Mouse (Mus musculus) embryonic facial prominence, embryonic 14.5 days (tissue): ENCODE measurements around the gene Mdga1. TPM values are rescaled to one million over a fixed set of nuclear protein-coding genes. Genes with fewer than 3 reads are reported as not detected.

Source experiments
- ATAC-seq: fragments of 200-750 bp; cut with Nextera tagmentation; 2 replicates; pipeline ENCODE4 v1.8.0; 2017; ENCODE audit warnings: low read depth, moderate number of reproducible peaks, moderate TSS enrichment
- DNase-seq: peaks from one replicate; pipeline ENCODE4 v3.0.0-alpha.2; 2015; ENCODE audit warnings: low spot score
- H3K27ac ChIP-seq: fragments of 300-500 bp; sonication (generic); replicated peaks from 2 replicates; pipeline ENCODE4 v1.5.1; 2014; ENCODE audit warnings: low read depth, mild to moderate bottlenecking, low read length, moderate library complexity
- H3K27me3 ChIP-seq: fragments of 300-500 bp; sonication (generic); replicated peaks from 2 replicates; pipeline ENCODE4 v1.6.1; 2014; ENCODE audit warnings: low read length; ENCODE audit not compliant: control insufficient read depth, insufficient read depth
- H3K36me3 ChIP-seq: fragments of 300-500 bp; sonication (generic); 2 replicates; pipeline ENCODE4 v1.6.1; 2014; ENCODE audit warnings: low read length, mixed read lengths; ENCODE audit not compliant: control insufficient read depth, insufficient read depth
- H3K4me1 ChIP-seq: fragments of 300-500 bp; sonication (generic); 2 replicates; pipeline ENCODE4 v1.6.1; 2014; ENCODE audit warnings: antibody characterized with exemption, low read length; ENCODE audit not compliant: control insufficient read depth, insufficient read depth
- H3K4me2 ChIP-seq: fragments of 300-500 bp; sonication (generic); 2 replicates; pipeline ENCODE4 v1.6.1; 2014; ENCODE audit warnings: low read depth, mild to moderate bottlenecking, low read length, moderate library complexity, mixed read lengths
- H3K4me3 ChIP-seq: fragments of 300-500 bp; sonication (generic); 2 replicates; pipeline ENCODE4 v1.5.1; 2014; ENCODE audit warnings: low read depth, mild to moderate bottlenecking, low read length
- H3K9ac ChIP-seq: fragments of 300-500 bp; sonication (generic); 2 replicates; pipeline ENCODE4 v1.6.1; 2014; ENCODE audit warnings: low read depth, mild to moderate bottlenecking, low read length, moderate library complexity, mixed read lengths
- H3K9me3 ChIP-seq: fragments of 300-500 bp; sonication (generic); 2 replicates; pipeline ENCODE4 v1.6.1; 2016; ENCODE audit warnings: low read length; ENCODE audit not compliant: control insufficient read depth
- WGBS: fragments of 180-500 bp; shearing (Covaris S2); extraction: QIAGEN DNeasy Blood & Tissue Kit; methylation state at CpG from one replicate; pipeline ENCODE4 v1.1.7; 2014; 5-methylcytosine and 5-hydroxymethylcytosine counted together
- polyA plus RNA-seq: library from polyadenylated mRNA; unstranded; fragments of >200 nt; fragmentation: Nextera tagmentation; extraction: Ambion mirVana; gene quantifications from 2 replicates; pipeline ENCODE4 v1.2.1, GENCODE M21; 2014

Gene Mdga1
- polyA plus RNA-seq, 1 experiment from 2014 or later, result 5.3 TPM

DNA sequence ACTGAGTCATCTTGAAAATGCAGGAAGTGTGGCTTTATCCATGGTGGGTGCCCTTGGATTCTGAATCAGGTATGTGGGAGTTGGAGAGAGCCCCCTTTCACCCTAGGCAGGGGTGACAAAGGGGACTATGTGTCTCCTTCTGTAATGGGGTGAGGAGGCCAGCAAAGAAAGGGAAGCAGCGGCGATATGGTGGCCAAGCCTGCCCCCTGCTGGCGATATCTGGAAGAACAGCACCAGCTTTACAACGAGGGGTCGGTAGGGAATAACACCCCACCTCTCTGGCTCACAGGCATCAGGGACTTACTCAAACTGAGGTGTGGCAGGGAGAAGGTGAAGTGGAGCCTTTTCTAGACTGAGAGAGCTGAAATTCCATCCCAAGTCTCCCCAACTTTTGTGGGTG is 87.0 kb downstream of the Mdga1 start:
- peak; percentile 55 for DNase-seq
- Histone ChIP-seq H3K4me2 (no peak overlapping the region), H3K9me3 (no peaks in the 10 kb centered on the region), H3K27me3 (peaks cover 30% of the 10 kb centered on the region), H3K9ac (no peak overlapping the region), H3K36me3 (no peaks in the 10 kb centered on the region), H3K27ac (no peak overlapping the region), H3K4me1 (peaks cover 9% of the 10 kb centered on the region), H3K4me3 (no peak overlapping the region)
- 0% methylated on average over 5 of the region's 5 CpGs for WGBS
- ATAC-seq, result no peak

DNA sequence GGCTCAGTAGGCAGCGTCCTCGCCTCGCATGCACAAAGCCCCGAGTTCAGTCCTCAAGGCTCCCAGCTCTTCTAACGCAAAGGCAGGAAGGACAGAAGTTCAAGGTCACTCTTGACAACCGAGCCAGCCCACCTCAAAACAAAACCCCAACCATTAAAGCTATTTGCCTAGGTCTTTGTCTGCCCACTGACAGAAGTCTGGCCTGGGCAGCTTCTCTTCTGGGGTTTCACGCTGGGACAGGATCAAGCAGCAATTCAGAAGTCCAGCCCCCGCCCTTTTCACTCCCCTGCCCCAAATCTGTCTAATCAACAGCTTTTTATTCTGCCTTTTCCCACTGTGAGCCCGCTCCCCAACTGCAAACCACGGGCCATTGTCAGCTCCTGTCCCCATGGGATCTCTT is 89.6 kb downstream of the Mdga1 start:
- DNase-seq (no peak), ATAC-seq (no peak)
- Histone ChIP-seq H3K4me3 (no peak overlapping the region), H3K36me3 (no peaks in the 10 kb centered on the region), H3K4me2 (no peak overlapping the region), H3K9me3 (no peaks in the 10 kb centered on the region), H3K9ac (no peak overlapping the region), H3K27me3 (peaks cover 18% of the 10 kb centered on the region), H3K4me1 (no peaks in the 10 kb centered on the region), H3K27ac (no peak overlapping the region)
- 50% methylated on average over 10 of the region's 10 CpGs for WGBS

DNA sequence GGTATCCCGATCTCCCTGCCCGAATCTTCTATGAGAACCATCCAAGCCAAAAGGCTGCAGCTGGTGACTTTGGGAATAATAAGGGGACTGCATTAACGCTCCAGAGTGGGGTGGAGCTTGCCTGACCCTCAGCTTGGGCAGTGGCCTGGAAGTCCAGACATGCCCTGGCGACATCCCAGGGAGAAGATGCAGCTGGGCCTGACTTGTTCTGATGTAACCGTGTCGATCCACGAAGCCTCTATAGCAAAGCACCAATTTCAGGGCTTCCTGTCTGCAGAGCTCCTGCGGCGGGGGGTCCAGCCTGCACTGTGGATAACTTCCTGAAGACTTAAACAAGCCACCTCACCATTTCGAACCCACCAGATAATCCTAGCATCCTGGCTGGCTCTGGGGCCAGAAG is 90.9 kb downstream of the Mdga1 start:
- Histone ChIP-seq H3K4me2 (no peak overlapping the region), H3K27me3 (peaks cover 7% of the 10 kb centered on the region; the same call in 1 of the 2 replicates), H3K36me3 (no peaks in the 10 kb centered on the region), H3K9ac (no peak overlapping the region), H3K4me3 (no peak overlapping the region), H3K9me3 (no peaks in the 10 kb centered on the region), H3K4me1 (0 out of 2 replicates have a peak, but pooled peaks cover 4% of the 10 kb centered on the region), H3K27ac (no peak overlapping the region)
- DNase-seq (no peak), ATAC-seq (no peak)
- 77% methylated on average over 10 of the region's 10 CpGs for WGBS

DNA sequence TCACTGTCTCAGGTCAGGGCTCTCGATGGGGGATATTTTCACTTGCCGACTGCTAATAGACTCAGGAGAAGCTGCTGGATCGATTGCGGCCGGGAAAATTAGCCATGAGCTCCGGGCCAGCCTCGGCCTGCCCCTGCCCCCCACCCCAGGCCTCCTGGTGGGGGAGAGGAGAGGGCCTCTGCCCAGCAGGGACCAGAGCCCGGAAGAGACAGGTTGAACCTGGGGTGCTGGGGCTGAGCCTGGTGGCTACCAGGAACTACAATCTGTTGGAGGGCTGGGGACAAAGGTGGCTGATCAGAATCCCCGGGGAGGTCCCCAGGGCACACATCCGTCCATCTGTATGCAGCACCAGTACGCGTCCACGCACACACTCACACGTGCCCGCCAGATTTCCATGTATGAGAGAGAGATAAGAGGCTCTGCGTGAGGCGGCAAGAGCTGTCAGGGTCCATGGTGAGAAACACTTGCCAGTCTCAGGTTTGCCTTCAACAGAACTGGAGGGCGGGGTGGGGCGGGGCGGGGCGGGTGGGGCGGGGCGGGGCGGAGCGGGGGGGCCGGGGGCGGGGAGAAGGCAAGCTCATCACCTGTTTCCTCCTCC is 95.7 kb downstream of the Mdga1 start:
- ATAC-seq, result no peak
- H3K4me3 ChIP-seq, result no peak overlapping the region
- no peak for DNase-seq
- H3K4me2 ChIP-seq, result no peak overlapping the region
- no peaks in the 10 kb centered on the region for H3K27me3 ChIP-seq
- 19% methylated on average over 16 of the region's 27 CpGs for WGBS
- no peaks in the 10 kb centered on the region for H3K36me3 ChIP-seq
- no peak overlapping the region for H3K27ac ChIP-seq
- H3K4me1 ChIP-seq, result 0 out of 2 replicates have a peak, but pooled peaks cover 6% of the 10 kb centered on the region
- no peaks in the 10 kb centered on the region for H3K9me3 ChIP-seq
- no peak overlapping the region for H3K9ac ChIP-seq

- Histone ChIP-seq H3K4me2 (no peak overlapping the region), H3K9ac (no peak overlapping the region), H3K4me1 (0 out of 2 replicates have a peak, but pooled peaks cover 6% of the 10 kb centered on the region), H3K9me3 (no peaks in the 10 kb centered on the region), H3K27me3 (no peaks in the 10 kb centered on the region), H3K36me3 (no peaks in the 10 kb centered on the region), H3K27ac (no peak overlapping the region), H3K4me3 (no peak overlapping the region)
- DNase-seq (peak; percentile 34), ATAC-seq (peak; percentile 22; the same call in 1 of the 2 replicates)
- 64% methylated on average over 6 of the region's 7 CpGs for WGBS
Observed at GRCm38 (mm10) chr17:29873580-29874015, 96.3 kb downstream of the Mdga1 start.

GRCm38 (mm10) chr17:29870316-29870715 is 99.6 kb downstream of the Mdga1 start:
- no peaks in the 10 kb centered on the region for H3K27me3 ChIP-seq
- no peak overlapping the region for H3K9ac ChIP-seq
- ATAC-seq, result no peak
- H3K4me1 ChIP-seq, result 0 out of 2 replicates have a peak, but pooled peaks cover 6% of the 10 kb centered on the region
- H3K4me3 ChIP-seq, result no peak overlapping the region
- H3K9me3 ChIP-seq, result peaks cover 9% of the 10 kb centered on the region; the same call in 1 of the 2 replicates
- no peak overlapping the region for H3K27ac ChIP-seq
- H3K4me2 ChIP-seq, result no peak overlapping the region
- WGBS, result 76% methylated on average over 12 of the region's 12 CpGs
- no peaks in the 10 kb centered on the region for H3K36me3 ChIP-seq
- DNase-seq, result no peak

DNA sequence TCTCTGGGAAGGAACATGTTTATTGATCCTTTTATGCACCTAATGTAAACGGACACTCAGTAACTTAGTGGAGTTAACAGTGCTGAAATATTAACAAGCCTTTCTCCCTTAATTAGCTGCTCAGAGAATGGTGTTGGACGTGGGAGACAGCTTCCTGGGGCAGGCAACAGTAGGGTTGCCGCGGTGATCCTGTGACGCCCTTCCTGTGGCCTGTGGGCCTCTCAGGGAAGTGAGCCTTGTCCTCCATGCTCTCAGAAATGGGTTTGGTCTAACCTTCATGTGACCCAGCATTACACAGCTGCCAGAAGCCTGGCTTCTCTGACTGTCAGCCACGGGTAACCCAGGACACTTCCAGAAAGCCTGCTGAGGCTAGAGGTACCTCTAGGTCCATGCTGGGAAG is 104.0 kb downstream of the Mdga1 start:
- Histone ChIP-seq H3K27ac (no peak overlapping the region), H3K4me1 (no peaks in the 10 kb centered on the region), H3K4me3 (no peak overlapping the region), H3K27me3 (no peaks in the 10 kb centered on the region), H3K4me2 (no peak overlapping the region), H3K9me3 (peaks cover 9% of the 10 kb centered on the region; the same call in 1 of the 2 replicates), H3K36me3 (no peaks in the 10 kb centered on the region), H3K9ac (no peak overlapping the region)
- 62% methylated on average over 6 of the region's 6 CpGs for WGBS
- no peak for DNase-seq
- ATAC-seq, result no peak

GRCm38 (mm10) chr17:29864440-29864839 is 105.4 kb downstream of the Mdga1 start:
- Histone ChIP-seq H3K27me3 (no peaks in the 10 kb centered on the region), H3K36me3 (no peaks in the 10 kb centered on the region), H3K27ac (no peak overlapping the region), H3K4me3 (no peak overlapping the region), H3K4me2 (no peak overlapping the region), H3K9me3 (peaks cover 9% of the 10 kb centered on the region; the same call in 1 of the 2 replicates), H3K9ac (no peak overlapping the region), H3K4me1 (no peaks in the 10 kb centered on the region)
- ATAC-seq, result no peak
- DNase-seq, result no peak
- WGBS, result 64% methylated on average over 7 of the region's 7 CpGs

DNA sequence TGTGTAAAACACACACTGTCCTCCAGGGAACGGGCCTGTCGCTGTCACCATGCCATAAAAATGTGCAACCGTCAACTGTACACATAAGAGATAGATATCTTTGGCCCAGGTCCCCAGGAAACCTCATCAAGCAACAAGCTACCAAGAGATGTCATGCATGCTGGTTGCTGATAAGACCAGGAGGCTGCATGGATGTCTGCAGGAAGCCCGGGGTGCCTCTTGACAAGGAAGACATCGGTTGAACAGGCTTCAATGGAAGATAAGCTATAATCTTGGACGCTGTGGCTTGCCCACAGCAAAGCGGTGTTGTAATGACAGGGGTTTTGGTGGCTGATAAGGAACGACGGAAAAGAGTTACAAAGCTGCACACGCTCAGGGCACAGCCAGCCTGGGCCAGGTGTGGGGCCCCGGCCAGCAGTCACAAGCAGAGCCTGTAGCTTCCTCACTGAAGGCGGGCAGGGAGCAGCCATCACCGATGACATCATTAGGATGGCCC is 110.1 kb downstream of the Mdga1 start:
- no peaks in the 10 kb centered on the region for H3K4me1 ChIP-seq
- H3K4me3 ChIP-seq, result no peak overlapping the region
- no peak overlapping the region for H3K4me2 ChIP-seq
- no peak for ATAC-seq
- H3K36me3 ChIP-seq, result no peaks in the 10 kb centered on the region
- no peaks in the 10 kb centered on the region for H3K27me3 ChIP-seq
- no peaks in the 10 kb centered on the region for H3K9me3 ChIP-seq
- no peak for DNase-seq
- no peak overlapping the region for H3K9ac ChIP-seq
- H3K27ac ChIP-seq, result no peak overlapping the region
- 85% methylated on average over 13 of the region's 13 CpGs for WGBS
